Mouse (Mus musculus): Measurements from ENCODE around the gene Glipr1l2.
"Not testable (repeated sequence)": the region's sequence is repeated elsewhere in the genome, so short reads cannot be mapped to it uniquely, and the experiment has no call there.

- TF ChIP-seq CTCF (conservative IDR thresholded peaks at IDR 0.05; ENCODE audit: low read length); POU5F1 (IDR thresholded peaks at IDR 0.05; ENCODE audit: borderline replicate concordance, low read length): not testable (repeated sequence)
Observed at GRCm38 (mm10) chr10:112125090-112125489, 41.9 kb downstream of the Glipr1l2 start.

Measured in E14TG2a.4 (cell line).